Mouse (Mus musculus): Measurements from ENCODE around the gene Ankfn1.

Ankfn1 gene

GRCm38 (mm10) chr11:89579826-89580225 lies 197.6 kb downstream of the Ankfn1 start:
- no peak for DNase-seq (ENCODE audit: low read depth in 1 of 2, low spot score in 2 of 2)

DNA sequence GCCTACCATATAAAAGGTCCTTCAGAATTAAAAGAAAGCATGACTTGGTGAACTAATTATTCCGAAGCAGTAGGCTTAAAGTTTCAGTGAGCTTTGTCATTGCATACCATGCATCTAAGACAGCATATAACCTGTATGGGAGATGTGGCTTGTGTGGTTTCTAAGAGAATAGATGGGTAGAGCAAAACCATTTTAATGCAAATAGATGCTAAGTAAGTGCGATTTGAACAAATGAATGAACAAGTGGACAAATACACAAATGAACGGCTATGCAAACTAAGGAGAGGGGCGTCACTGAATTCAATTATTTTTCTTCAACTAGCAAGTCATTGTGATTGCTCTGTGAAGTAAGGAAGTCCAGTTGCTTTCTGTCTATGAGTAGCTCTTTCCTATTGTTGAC lies 198.3 kb downstream of the Ankfn1 start:
- no peak for DNase-seq (ENCODE audit: low read depth in 1 of 2, low spot score in 2 of 2)

GRCm38 (mm10) chr11:89574269-89574838 lies 203.1 kb downstream of the Ankfn1 start:
- DNase-seq (ENCODE audit: low read depth in 1 of 2, low spot score in 2 of 2): no peak

DNA sequence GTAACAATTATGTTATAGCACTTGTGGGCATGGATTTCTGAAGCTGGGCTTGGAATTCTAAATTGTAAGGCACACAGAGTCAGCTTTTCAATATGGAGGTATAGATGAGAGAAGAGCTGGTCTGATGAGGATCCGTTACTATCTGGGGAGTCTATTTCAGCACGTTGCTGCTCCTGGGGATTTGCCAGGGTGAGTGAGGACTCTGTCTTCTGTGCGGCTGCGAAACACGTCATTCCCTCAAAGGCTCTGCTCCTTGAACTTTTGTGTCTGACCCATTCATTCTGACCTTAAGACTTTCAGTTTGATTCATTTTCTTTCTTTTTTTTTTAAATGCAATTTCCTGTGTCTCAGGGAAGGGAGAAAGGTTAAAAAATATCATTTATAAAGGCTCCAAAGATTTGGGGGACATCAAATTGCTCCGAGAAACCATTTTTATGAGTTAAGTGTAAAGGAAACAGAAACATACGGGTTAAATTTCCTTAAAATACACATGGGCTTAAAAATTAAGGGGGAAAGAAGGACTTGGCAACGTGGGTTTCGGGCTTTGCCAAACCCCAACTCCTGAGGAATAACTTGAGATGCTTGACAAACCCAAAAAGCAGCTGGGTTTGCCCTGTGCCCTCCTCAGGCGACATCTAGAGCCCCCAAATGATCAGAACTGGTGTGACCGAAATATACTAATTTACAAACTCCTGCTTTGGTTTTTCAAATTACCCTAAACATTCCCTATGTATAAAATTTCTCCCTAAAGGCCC lies 207.9 kb downstream of the Ankfn1 start:
- no peak for DNase-seq (ENCODE audit: low read depth in 1 of 2, low spot score in 2 of 2)

- DNase-seq (ENCODE audit: low read depth in 1 of 2, low spot score in 2 of 2): no peak
Measured at GRCm38 (mm10) chr11:89568246-89568645, 209.2 kb downstream of the Ankfn1 start.

GRCm38 (mm10) chr11:89551441-89551840 lies 226.0 kb downstream of the Ankfn1 start:
- no peak for DNase-seq (ENCODE audit: low read depth in 1 of 2, low spot score in 2 of 2)

DNA sequence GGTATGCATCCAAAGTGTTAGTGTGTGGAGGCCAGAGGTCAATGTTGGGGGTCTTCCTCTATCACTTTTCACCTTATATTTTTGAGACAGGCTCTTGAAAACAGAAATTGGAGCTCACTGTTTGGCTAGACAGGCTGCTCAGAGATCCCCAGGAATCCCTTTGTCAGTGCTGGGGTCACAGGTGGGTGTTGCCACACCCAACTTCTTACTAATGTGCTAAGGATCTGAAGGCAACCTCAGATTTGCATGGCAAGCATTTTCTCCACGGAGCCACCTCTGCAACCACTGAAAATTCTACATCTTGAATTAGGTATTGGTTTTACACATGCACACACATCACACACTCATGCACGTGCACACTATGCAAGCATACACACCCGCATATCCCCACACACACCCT lies 226.5 kb downstream of the Ankfn1 start:
- no peak for DNase-seq (ENCODE audit: low read depth in 1 of 2, low spot score in 2 of 2)

DNA sequence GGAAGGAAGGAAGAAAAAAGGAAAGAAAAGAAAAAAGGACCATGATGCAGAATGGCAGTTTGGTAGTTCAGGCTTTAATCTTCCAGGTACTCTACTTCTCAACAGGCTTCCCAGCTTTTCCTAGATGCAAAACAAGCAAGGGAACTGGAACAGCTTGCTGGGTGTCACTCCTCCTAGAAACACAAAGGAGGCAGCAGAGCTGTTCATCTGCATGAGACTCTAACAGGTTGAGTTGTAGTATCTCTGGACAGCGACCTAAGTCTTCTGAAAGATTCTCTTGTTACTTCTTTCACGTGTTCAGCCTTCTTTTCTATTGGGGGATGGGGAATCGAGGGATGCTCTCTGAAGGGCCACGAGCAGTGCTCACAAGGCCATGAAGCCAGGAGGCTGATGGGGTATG lies 228.7 kb downstream of the Ankfn1 start:
- no peak for DNase-seq (ENCODE audit: low read depth in 1 of 2, low spot score in 2 of 2)

DNA sequence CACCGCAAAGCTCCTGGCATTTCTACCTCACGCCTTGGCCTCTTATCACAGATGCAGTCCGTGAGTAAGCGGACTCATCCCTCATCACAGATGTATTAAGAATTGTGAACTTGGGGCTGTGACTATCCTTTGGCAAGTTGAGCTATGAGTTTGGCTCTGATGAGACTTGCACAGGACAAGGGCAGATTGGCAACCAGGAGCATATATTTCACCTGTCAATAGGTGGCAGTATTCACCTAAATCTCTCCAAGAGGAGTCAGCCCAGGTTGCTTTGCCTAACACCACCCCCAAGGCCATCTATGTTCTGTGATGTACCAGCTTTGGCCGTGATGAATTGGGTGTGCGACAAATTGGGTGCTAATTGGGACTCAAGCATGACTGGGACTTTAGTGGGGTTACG lies 231.3 kb downstream of the Ankfn1 start:
- DNase-seq (ENCODE audit: low read depth in 1 of 2, low spot score in 2 of 2): no peak

GRCm38 (mm10) chr11:89544856-89545817 lies 232.3 kb downstream of the Ankfn1 start:
- DNase-seq (ENCODE audit: low read depth in 1 of 2, low spot score in 2 of 2): no peak

DNA sequence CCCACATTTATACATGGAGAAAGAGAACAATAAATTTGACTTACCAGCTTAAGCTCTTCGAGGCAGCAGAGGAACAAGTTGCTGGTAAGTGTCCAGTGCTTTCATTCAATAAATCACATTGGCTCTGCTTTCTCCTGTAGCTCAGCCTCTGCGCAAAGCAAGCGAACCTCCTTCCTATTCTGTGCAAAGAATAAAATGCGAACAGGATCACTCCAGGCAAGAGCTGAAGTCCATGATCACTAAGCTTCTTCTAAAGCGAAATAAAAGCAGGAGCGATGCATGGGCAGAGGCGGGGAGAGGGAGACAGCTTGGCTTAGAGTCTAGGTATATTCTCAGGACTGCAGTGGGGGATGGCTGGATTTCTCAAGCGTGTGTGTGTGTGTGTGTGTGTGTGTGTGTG lies 239.1 kb downstream of the Ankfn1 start:
- DNase-seq (ENCODE audit: low read depth in 1 of 2, low spot score in 2 of 2): no peak

- no peak for DNase-seq (ENCODE audit: low read depth in 1 of 2, low spot score in 2 of 2)
Measured at GRCm38 (mm10) chr11:89527800-89528430, 249.5 kb downstream of the Ankfn1 start.

GRCm38 (mm10) chr11:89515501-89515901 lies 262.0 kb downstream of the Ankfn1 start:
- no peak for DNase-seq (ENCODE audit: low read depth in 1 of 2, low spot score in 2 of 2)

- DNase-seq (ENCODE audit: low read depth in 1 of 2, low spot score in 2 of 2): no peak
Measured at GRCm38 (mm10) chr11:89508675-89509324, 268.7 kb downstream of the Ankfn1 start.

DNA sequence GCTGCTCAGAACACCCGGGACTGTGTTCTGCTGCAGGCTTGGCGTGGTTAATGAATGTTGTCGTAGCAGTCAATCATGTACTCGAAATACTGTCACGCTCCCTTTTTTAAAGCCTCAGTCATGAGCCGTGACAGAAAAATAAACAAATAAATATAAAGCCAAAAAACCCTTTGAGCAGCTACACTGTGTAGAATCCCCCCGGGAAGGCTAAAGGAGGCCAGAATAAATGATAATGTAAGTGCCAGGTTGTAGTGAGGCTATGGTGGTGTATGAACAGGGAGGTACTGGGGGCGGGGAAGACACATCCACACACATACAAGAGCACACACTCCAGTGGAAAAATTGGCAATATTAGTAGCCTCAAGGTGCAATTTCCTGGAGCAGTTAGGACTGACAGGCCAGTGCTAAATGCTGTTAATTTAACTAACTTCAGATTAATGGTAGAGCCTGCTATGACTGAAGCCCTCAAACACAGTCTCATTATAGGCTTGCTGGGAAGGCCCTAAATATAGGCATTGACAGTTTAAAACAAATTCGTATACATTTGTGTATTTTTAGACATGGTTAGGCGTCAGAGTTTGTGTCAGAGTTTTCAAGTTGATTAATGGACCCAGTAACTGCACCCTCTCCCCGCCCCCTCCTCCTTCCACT lies 270.7 kb downstream of the Ankfn1 start:
- DNase-seq (ENCODE audit: low read depth in 1 of 2, low spot score in 2 of 2): no peak

DNA sequence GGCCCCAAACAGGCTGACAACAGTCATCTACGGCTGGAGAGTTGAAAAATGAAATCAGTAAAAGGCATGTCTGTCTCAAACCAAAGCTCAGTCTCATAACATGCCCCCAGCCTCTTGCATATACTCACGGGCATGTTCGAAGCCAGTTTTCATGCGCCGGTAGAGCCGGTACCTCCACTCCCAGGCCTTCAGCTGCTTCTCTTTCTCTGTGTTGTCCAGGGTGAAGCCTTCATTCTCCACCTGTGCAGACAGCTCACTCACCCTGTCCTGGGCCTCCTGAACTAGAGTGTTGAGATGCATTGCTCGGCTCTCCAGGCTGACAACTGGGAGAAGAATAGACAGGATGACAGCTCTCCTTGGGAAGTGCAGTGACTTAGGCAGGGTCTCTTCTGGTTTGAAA lies 272.4 kb downstream of the Ankfn1 start:
- no peak for DNase-seq (ENCODE audit: low read depth in 1 of 2, low spot score in 2 of 2)

- DNase-seq (ENCODE audit: low read depth in 1 of 2, low spot score in 2 of 2): no peak
Measured at GRCm38 (mm10) chr11:89501796-89502195, 275.7 kb downstream of the Ankfn1 start.

DNA sequence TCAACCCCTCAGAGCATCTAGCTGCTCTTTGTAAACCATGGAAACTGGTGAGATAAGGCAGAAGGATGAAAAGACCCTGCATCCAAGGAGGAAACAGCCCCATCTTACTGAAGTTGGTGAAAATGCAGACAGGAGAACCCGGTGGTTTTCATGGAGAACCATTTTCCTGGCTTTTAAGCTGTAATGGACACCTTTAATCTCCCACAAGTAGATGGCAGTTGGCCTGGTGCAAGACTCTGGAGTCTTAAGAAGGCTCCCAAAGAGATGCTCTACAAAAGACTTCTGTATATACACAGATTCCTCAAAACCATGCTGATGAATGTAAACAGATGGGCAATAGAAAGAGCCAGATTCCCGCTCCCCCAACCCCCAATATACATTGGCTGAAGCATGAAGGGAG lies 276.5 kb downstream of the Ankfn1 start:
- DNase-seq (ENCODE audit: low read depth in 1 of 2, low spot score in 2 of 2): no peak

DNA sequence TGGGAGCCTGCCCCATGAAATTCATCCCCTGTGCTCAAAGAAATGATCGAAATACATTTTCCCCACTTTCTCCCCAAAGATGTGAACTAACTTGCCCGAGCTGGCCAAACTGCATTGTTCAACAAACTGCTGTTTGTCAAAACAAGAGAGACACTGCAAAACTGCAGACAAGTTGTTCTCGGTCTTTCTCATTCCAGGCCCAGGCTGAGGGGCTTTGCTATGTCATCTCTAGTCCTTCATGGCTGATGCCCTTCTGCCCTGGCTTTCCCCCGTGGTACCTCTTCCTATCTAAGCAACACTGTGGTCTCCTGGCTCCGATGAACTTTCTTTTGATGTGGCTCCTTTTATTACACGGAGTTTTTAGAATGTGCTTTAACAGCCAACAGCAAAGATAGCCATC lies 296.4 kb downstream of the Ankfn1 start:
- DNase-seq (ENCODE audit: low read depth in 1 of 2, low spot score in 2 of 2): no peak

- DNase-seq (ENCODE audit: low read depth in 1 of 2, low spot score in 2 of 2): no peak
Measured at GRCm38 (mm10) chr11:89476927-89477326, 300.5 kb downstream of the Ankfn1 start.
